Mouse (Mus musculus) MEL (cell line): ENCODE data around the gene Zpr1.

Source experiments
- CHD2 ChIP-seq: IDR thresholded peaks from 2 replicates; pipeline ENCODE4 v1.6.1; 2011; ENCODE audit warnings: low read length, improper control_type of control experiment
- CTCF ChIP-seq, 3 experiments: IDR thresholded peaks in 2 of 3; conservative IDR thresholded peaks in 1 of 3; 2 replicates each; pipeline ENCODE4 v1.5.1; 2011 to 2012; ENCODE audit warnings: low read length in 3 of 3, low read depth in 2 of 3, mild to moderate bottlenecking in 2 of 3, improper control_type of control experiment in 1 of 3, inconsistent platforms in 1 of 3, mixed read lengths in 1 of 3, moderate library complexity in 1 of 3; ENCODE audit not compliant: control insufficient read depth in 1 of 3, insufficient read depth in 1 of 3, poor library complexity in 1 of 3, severe bottlenecking in 1 of 3
- EP300 ChIP-seq, 2 experiments: IDR thresholded peaks; 2 replicates each; pipeline ENCODE4 v1.6.1; 2011; ENCODE audit warnings: improper control_type of control experiment in 2 of 2, low read length in 2 of 2, low read depth in 1 of 2, mild to moderate bottlenecking in 1 of 2
- ETS1 ChIP-seq: IDR thresholded peaks from 2 replicates; pipeline ENCODE4 v1.6.1; 2012; ENCODE audit warnings: low read depth, mild to moderate bottlenecking, inconsistent platforms, low read length, improper control_type of control experiment, moderate library complexity
- GATA1 ChIP-seq: IDR thresholded peaks from 2 replicates; pipeline ENCODE4 v1.6.1; 2011; ENCODE audit warnings: low read depth, low read length, improper control_type of control experiment
- MAFK ChIP-seq: IDR thresholded peaks from 2 replicates; pipeline ENCODE4 v1.6.1; 2011; ENCODE audit warnings: low read depth, mild to moderate bottlenecking, low read length, improper control_type of control experiment, borderline replicate concordance
- MAZ ChIP-seq: IDR thresholded peaks from 2 replicates; pipeline ENCODE4 v1.6.1; 2012; ENCODE audit warnings: low read depth, mild to moderate bottlenecking, inconsistent platforms, low read length, improper control_type of control experiment
- NELFE ChIP-seq: IDR thresholded peaks from 2 replicates; pipeline ENCODE4 v1.6.1; 2011; ENCODE audit warnings: low read depth, low read length, improper control_type of control experiment
- NRF1 ChIP-seq: IDR thresholded peaks from 2 replicates; pipeline ENCODE4 v1.6.1; 2014; ENCODE audit warnings: low read depth, mild to moderate bottlenecking, inconsistent platforms, low read length, improper control_type of control experiment, moderate library complexity; ENCODE audit not compliant: poor library complexity, insufficient read depth, severe bottlenecking
- POLR2A ChIP-seq, 2 experiments: IDR thresholded peaks; 2 replicates each; pipeline ENCODE4 v1.6.1; 2011 to 2012; ENCODE audit warnings: low read length in 2 of 2, mild to moderate bottlenecking in 2 of 2, control low read depth in 1 of 2, improper control_type of control experiment in 1 of 2, low read depth in 1 of 2, moderate library complexity in 1 of 2; ENCODE audit not compliant: control insufficient read depth in 1 of 2, insufficient read depth in 1 of 2, poor library complexity in 1 of 2
- TAL1 ChIP-seq: IDR thresholded peaks from 2 replicates; pipeline ENCODE4 v1.6.1; 2012; ENCODE audit warnings: mild to moderate bottlenecking, inconsistent platforms, low read length, moderate library complexity, mixed read lengths
- ZKSCAN1 ChIP-seq: IDR thresholded peaks from 2 replicates; pipeline ENCODE4 v1.6.1; 2012; ENCODE audit warnings: low read depth, mild to moderate bottlenecking, inconsistent platforms, low read length, improper control_type of control experiment, moderate library complexity

DNA sequence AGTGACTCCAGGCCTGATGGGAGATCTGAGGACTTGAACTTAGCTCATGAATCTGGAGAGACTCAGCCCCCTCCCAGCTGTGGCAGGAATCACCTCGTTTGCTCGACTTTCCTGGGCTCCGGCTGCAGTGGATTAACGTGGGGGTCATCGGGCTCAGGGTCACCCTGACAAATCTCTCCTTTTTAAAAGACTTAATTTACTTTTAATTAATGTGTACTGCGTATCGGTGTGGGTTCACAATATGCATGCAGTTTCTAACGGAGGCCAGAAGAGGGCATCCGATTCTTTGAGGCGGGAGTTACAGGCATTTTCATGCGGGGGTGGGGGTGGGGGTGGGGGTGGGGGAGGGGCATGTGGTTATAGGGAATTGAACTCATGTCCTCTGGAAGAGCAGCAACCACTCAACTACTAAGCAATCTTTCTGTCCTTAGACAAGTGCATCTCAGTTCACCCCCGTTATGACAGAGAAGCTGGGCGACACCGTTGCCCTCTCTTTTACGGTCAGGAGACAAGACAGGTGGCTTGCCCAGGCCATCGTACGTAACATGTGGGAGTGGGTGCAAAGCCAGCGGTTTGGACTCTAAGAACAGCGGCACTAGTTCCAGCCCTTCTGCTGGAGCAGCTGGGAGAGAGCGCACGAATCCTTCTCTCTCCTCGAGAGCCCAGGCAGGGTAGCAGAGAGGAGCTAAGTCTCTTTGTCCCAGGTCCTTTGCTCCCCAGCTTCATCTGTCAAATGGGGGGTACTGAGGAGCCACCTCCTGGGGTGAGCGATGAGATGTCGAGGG lies 57.1 kb downstream of the Zpr1 start:
- TF ChIP-seq CTCF (IDR thresholded peaks at IDR 0.05 in 2 of 3, conservative IDR thresholded peaks at IDR 0.05 in 1 of 3; ENCODE audit: control insufficient read depth in 1 of 3, insufficient read depth in 1 of 3, low read depth in 2 of 3, low read length in 3 of 3, poor library complexity in 1 of 3, severe bottlenecking in 1 of 3) (no peak), EP300 (IDR thresholded peaks at IDR 0.05; ENCODE audit: low read depth in 1 of 2, low read length in 2 of 2) (no peak), MAFK (no peak), CHD2 (no peak), MAZ (no peak), POLR2A (IDR thresholded peaks at IDR 0.05; ENCODE audit: control insufficient read depth in 1 of 2, insufficient read depth in 1 of 2, low read depth in 1 of 2, low read length in 2 of 2, poor library complexity in 1 of 2) (no peak), GATA1 (no peak), NRF1 (no peak), TAL1 (no peak), ZKSCAN1 (no peak), ETS1 (no peak), NELFE (no peak)
